Mouse (Mus musculus): ENCODE results near the gene Islr2. TPM values are rescaled to one million over a fixed set of nuclear protein-coding genes. Genes with fewer than 3 reads are reported as not detected.

Islr2 gene
- polyA plus RNA-seq, 1 experiment, result 0.07 TPM

DNA sequence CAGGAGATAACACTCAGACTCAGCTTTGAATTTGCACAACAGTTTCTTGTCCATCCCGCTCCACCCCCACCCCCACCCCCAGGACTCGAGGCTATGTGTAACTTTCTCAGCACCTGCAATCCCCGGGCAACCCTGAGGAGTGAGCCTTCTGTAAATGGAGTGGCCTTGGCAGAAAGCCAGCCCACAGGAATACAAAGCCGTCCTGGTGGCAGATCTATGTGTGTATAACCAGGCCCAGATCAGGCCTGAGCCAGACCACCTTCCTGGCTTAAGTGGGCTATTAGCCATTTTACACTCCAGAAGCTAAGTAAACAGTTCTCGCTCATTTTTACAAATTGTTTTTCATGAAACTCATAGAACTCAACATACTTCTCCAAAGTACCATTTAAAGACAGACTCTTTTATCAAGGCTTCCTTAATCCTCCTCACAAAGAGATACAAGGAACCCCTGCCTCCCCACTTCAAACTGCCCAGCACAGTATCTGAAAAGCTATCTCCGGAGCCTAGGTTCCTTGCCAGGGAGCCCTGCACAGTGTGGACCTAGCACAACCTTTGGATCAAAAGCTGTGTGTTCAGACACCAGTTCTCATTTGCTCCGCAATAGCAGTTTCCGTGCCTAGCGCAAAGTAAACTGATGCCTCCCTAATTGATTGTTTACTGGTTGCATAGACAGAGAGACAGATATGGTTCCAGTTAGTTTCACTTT is 37.8 kb upstream of the Islr2 start:
- H3ac ChIP-seq (ENCODE audit: control insufficient read depth, insufficient read length, low read depth), result no peak overlapping the region
- peaks cover 43% of the 10 kb centered on the region for H3K36me3 ChIP-seq (ENCODE audit: control insufficient read depth, insufficient read depth)
- no peak overlapping the region for H3K4me3 ChIP-seq (ENCODE audit: insufficient read depth, poor library complexity, severe bottlenecking)
- H3K79me3 ChIP-seq (ENCODE audit: low read depth), result peaks cover 58% of the 10 kb centered on the region
- peaks cover 99% of the 10 kb centered on the region for H3K79me2 ChIP-seq (ENCODE audit: control insufficient read depth, insufficient read depth)
- H3K27me3 ChIP-seq (ENCODE audit: control insufficient read depth, insufficient read depth, insufficient read length), result no peaks in the 10 kb centered on the region
- no peak for TF ChIP-seq USF1 (IDR thresholded peaks at IDR 0.05; ENCODE audit: low read depth)
- no peak for TF ChIP-seq MAX (IDR thresholded peaks at IDR 0.05)

DNA sequence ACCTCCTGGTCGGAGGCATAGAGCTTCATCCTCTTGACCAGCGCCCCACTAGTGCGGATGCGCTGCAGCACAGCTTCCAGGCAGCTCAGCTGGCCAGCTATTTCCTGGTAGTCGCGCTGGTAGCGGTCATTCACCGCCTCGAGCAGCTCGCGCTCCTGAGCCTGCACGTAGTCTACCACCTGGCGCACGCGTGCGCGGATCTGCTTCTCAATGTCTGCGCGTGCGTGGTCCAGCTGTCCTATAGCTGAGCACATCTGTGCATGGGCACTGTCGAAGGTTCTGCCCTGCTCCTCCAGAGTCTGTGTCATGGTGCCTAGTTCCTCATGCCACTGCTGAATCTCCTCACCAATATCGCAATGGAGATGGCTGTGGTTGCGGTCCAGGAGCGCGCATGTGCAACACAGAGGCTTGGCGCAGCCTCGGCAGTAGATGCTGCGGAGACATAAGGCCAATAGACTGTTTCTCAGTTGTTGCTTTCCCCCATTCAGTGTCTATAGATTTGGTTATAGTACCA is 30.4 kb upstream of the Islr2 start:
- peaks cover 52% of the 10 kb centered on the region for H3K36me3 ChIP-seq (ENCODE audit: control insufficient read depth, insufficient read depth)
- no peaks in the 10 kb centered on the region for H3K27me3 ChIP-seq (ENCODE audit: control insufficient read depth, insufficient read depth, insufficient read length)
- peaks cover 7% of the 10 kb centered on the region for H3K79me3 ChIP-seq (ENCODE audit: low read depth)
- no peak overlapping the region for H3K4me3 ChIP-seq (ENCODE audit: insufficient read depth, poor library complexity, severe bottlenecking)
- no peak overlapping the region for H3ac ChIP-seq (ENCODE audit: control insufficient read depth, insufficient read length, low read depth)
- peaks cover 25% of the 10 kb centered on the region for H3K79me2 ChIP-seq (ENCODE audit: control insufficient read depth, insufficient read depth)
- no peak for TF ChIP-seq MAX (IDR thresholded peaks at IDR 0.05)
- no peak for TF ChIP-seq MYOG (IDR thresholded peaks at IDR 0.05; ENCODE audit: control insufficient read depth, extremely low read depth, insufficient read length)
- no peak for TF ChIP-seq CTCF (IDR thresholded peaks at IDR 0.05; ENCODE audit: control insufficient read depth, insufficient read depth, insufficient read length)
- TF ChIP-seq MYOD1 (IDR thresholded peaks at IDR 0.05; ENCODE audit: control insufficient read depth, insufficient read length, low read depth), result no peak

GRCm38 (mm10) chr9:58232374-58232773 is 28.3 kb upstream of the Islr2 start:
- no peak overlapping the region for H3ac ChIP-seq (ENCODE audit: control insufficient read depth, insufficient read length, low read depth)
- peaks cover 3% of the 10 kb centered on the region for H3K79me2 ChIP-seq (ENCODE audit: control insufficient read depth, insufficient read depth)
- TF ChIP-seq MYOG (IDR thresholded peaks at IDR 0.05; ENCODE audit: control insufficient read depth, extremely low read depth, insufficient read length), result no peak
- H3K79me3 ChIP-seq (ENCODE audit: low read depth), result no peaks in the 10 kb centered on the region
- H3K27me3 ChIP-seq (ENCODE audit: control insufficient read depth, insufficient read depth, insufficient read length), result no peaks in the 10 kb centered on the region
- H3K4me3 ChIP-seq (ENCODE audit: insufficient read depth, poor library complexity, severe bottlenecking), result no peak overlapping the region
- peaks cover 69% of the 10 kb centered on the region for H3K36me3 ChIP-seq (ENCODE audit: control insufficient read depth, insufficient read depth)

DNA sequence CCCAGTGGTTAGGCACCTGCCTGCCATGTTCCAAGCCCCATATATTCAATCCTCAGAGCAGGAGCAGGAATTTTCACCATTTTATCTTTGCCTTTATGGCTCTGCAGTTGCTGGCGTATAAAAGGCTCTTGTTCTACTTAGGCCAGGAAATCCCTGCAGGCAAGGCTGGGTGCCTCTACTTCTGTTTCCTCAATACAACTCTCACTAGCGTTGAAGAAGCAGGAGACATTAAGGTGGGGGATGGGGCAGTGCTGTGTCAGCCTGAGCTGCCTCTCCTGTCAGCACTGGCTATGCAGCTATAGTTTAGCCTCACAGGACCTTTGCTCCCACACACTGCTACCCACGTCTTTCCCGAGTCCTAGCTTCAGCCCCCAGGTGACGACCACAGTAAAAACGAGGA is 27.6 kb upstream of the Islr2 start:
- Histone ChIP-seq H3K4me3 (ENCODE audit: insufficient read depth, poor library complexity, severe bottlenecking) (no peak overlapping the region), H3K79me2 (ENCODE audit: control insufficient read depth, insufficient read depth) (no peaks in the 10 kb centered on the region), H3K27me3 (ENCODE audit: control insufficient read depth, insufficient read depth, insufficient read length) (no peaks in the 10 kb centered on the region), H3K36me3 (ENCODE audit: control insufficient read depth, insufficient read depth) (peaks cover 71% of the 10 kb centered on the region), H3ac (ENCODE audit: control insufficient read depth, insufficient read length, low read depth) (no peak overlapping the region), H3K79me3 (ENCODE audit: low read depth) (no peaks in the 10 kb centered on the region)
- TF ChIP-seq FOSL1 (IDR thresholded peaks at IDR 0.05; ENCODE audit: insufficient read depth, low read length, poor library complexity, severe bottlenecking) (no peak), MYOD1 (IDR thresholded peaks at IDR 0.05; ENCODE audit: control insufficient read depth, insufficient read length, low read depth) (no peak), USF1 (IDR thresholded peaks at IDR 0.05; ENCODE audit: low read depth) (no peak), CEBPB (IDR thresholded peaks at IDR 0.05; ENCODE audit: low read depth) (no peak), MAX (IDR thresholded peaks at IDR 0.05) (no peak), MYOG (IDR thresholded peaks at IDR 0.05; ENCODE audit: control insufficient read depth, extremely low read depth, insufficient read length) (no peak), CTCF (IDR thresholded peaks at IDR 0.05; ENCODE audit: control insufficient read depth, insufficient read depth, insufficient read length) (no peak)

DNA sequence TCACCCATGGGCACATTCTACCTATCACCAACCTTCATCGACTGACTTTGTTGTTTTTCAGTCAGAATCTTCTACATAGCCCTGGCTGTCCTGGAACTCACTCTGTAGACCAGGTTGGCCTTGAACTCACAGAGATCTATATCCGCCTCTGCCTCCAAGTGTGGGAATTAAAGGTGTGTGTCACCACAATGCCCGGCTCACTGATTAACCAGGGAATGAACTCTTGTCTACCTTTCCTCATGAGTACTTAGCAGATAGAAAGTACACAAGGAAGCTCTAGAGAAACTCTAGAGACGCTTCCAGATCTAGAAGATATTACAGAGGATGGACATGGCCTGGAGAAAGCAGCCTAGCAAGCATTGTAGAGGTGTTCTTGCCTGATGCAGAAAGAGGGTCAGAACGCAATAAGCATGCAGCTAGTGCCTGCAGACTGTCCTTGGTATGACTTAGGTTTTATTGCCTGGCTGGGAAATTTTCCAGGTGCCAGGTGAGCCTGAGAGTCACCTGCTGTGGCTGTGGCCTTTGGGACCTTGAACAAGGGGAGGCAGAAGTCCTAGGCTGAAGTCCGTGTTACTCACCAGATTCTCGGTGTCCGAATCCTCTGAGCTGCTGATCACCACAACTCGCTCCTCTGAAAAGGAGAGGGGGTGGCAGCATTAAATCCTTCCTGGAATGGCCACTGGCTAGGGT is 24.8 kb upstream of the Islr2 start:
- Histone ChIP-seq H3K27me3 (ENCODE audit: control insufficient read depth, insufficient read depth, insufficient read length) (no peaks in the 10 kb centered on the region), H3K79me3 (ENCODE audit: low read depth) (no peaks in the 10 kb centered on the region), H3K79me2 (ENCODE audit: control insufficient read depth, insufficient read depth) (no peaks in the 10 kb centered on the region), H3K4me3 (ENCODE audit: insufficient read depth, poor library complexity, severe bottlenecking) (no peak overlapping the region), H3ac (ENCODE audit: control insufficient read depth, insufficient read length, low read depth) (no peak overlapping the region), H3K36me3 (ENCODE audit: control insufficient read depth, insufficient read depth) (peaks cover 80% of the 10 kb centered on the region)
- no peak for TF ChIP-seq CTCF (IDR thresholded peaks at IDR 0.05; ENCODE audit: control insufficient read depth, insufficient read depth, insufficient read length)
- TF ChIP-seq MYOG (IDR thresholded peaks at IDR 0.05; ENCODE audit: control insufficient read depth, extremely low read depth, insufficient read length), result no peak
- TF ChIP-seq MYOD1 (IDR thresholded peaks at IDR 0.05; ENCODE audit: control insufficient read depth, insufficient read length, low read depth), result no peak
- TF ChIP-seq FOSL1 (IDR thresholded peaks at IDR 0.05; ENCODE audit: insufficient read depth, low read length, poor library complexity, severe bottlenecking), result no peak
- TF ChIP-seq CEBPB (IDR thresholded peaks at IDR 0.05; ENCODE audit: low read depth), result no peak
- TF ChIP-seq MAX (IDR thresholded peaks at IDR 0.05), result no peak
- TF ChIP-seq USF1 (IDR thresholded peaks at IDR 0.05; ENCODE audit: low read depth), result no peak

Measured in C2C12 (cell line).